Mouse (Mus musculus) Muller cell, postnatal 12 days (primary cell): Measurements from ENCODE around the gene Zim1.

Experiments used
- DNase-seq: peaks from one replicate; pipeline ENCODE4 v3.0.0-alpha.2; 2015; ENCODE audit errors: inconsistent ontology term

Gene Zim1

GRCm38 (mm10) chr7:6651221-6651620 lies 45.0 kb downstream of the Zim1 start:
- no peak for DNase-seq

GRCm38 (mm10) chr7:6650526-6650925 lies 45.7 kb downstream of the Zim1 start:
- DNase-seq, result no peak

GRCm38 (mm10) chr7:6645821-6646220 lies 50.4 kb downstream of the Zim1 start:
- DNase-seq, result no peak

- DNase-seq, result no peak
Observed at GRCm38 (mm10) chr7:6638076-6638475, 58.2 kb downstream of the Zim1 start.

GRCm38 (mm10) chr7:6636741-6637140 lies 59.5 kb downstream of the Zim1 start:
- DNase-seq, result no peak

GRCm38 (mm10) chr7:6635831-6636230 lies 60.4 kb downstream of the Zim1 start:
- DNase-seq, result no peak
